Mouse (Mus musculus) small intestine, adult 2 months (tissue): ENCODE data around the gene Dusp2. TPM values are rescaled to one million over a fixed set of nuclear protein-coding genes. Genes with fewer than 3 reads are reported as not detected.

Experiments
- H3K27ac ChIP-seq: fragments of 200-500 bp; 2 replicates; pipeline ENCODE4 v1.5.1; 2012; ENCODE audit warnings: low read depth, low read length, control low read depth, inconsistent platforms; ENCODE audit not compliant: insufficient read depth
- H3K27me3 ChIP-seq: fragments of 200-500 bp; 2 replicates; pipeline ENCODE4 v1.6.1; 2012; ENCODE audit warnings: mild to moderate bottlenecking, moderate library complexity, low read length, inconsistent platforms; ENCODE audit not compliant: control insufficient read depth, insufficient read depth
- H3K36me3 ChIP-seq: fragments of 200-500 bp; 2 replicates; pipeline ENCODE4 v1.6.1; 2012; ENCODE audit warnings: mild to moderate bottlenecking, low read length, control low read depth, inconsistent platforms; ENCODE audit not compliant: control insufficient read depth, insufficient read depth
- H3K4me1 ChIP-seq: fragments of 200-500 bp; 2 replicates; pipeline ENCODE4 v1.6.1; 2012; ENCODE audit warnings: low read length, inconsistent platforms, mixed read lengths; ENCODE audit not compliant: control insufficient read depth, insufficient read depth, insufficient read length
- H3K4me3 ChIP-seq: fragments of 200-500 bp; 2 replicates; pipeline ENCODE4 v1.5.1; 2012; ENCODE audit warnings: low read depth, mild to moderate bottlenecking, control low read depth, inconsistent platforms, low read length, moderate library complexity
- CTCF ChIP-seq: fragments of 200-500 bp; IDR thresholded peaks from 2 replicates; pipeline ENCODE4 v1.5.1; 2012; ENCODE audit warnings: low read depth, mild to moderate bottlenecking, control low read depth, inconsistent platforms, low read length, moderate library complexity, mixed read lengths; ENCODE audit not compliant: insufficient replicate concordance, insufficient read length; ENCODE audit errors: extremely low read depth
- POLR2A ChIP-seq: fragments of 200-500 bp; IDR thresholded peaks from 2 replicates; pipeline ENCODE4 v1.6.1; 2012; ENCODE audit warnings: low read depth, mild to moderate bottlenecking, control low read depth, inconsistent platforms, low read length, moderate library complexity
- WGBS: fragments of 180-500 bp; shearing (Covaris S2); methylation state at CpG from one replicate; pipeline ENCODE4 v1.1.7; 2018; 5-methylcytosine and 5-hydroxymethylcytosine counted together
- polyA plus RNA-seq: library from polyadenylated mRNA; depleted of rRNA; stranded (reverse); fragments of >200 nt; gene quantifications from 2 replicates; pipeline ENCODE4 v1.2.3, GENCODE M21; 2012

The Dusp2 gene
- polyA plus RNA-seq, 1 experiment, result 10.2 TPM

- peak overlapping the region; percentile 96 for H3K4me3 ChIP-seq
- peaks cover 7% of the 10 kb centered on the region; the same call in 1 of the 2 replicates for H3K4me1 ChIP-seq
- peak overlapping the region; percentile 59; the same call in 1 of the 2 replicates for H3K27ac ChIP-seq
- peaks cover 1% of the 10 kb centered on the region; the same call in 1 of the 2 replicates for H3K36me3 ChIP-seq
- WGBS, result 1% methylated on average over 33 of the region's 33 CpGs
- TF ChIP-seq POLR2A (no peak), CTCF (no peak)
- peaks cover 8% of the 10 kb centered on the region for H3K27me3 ChIP-seq
These were observed 506 bp downstream of the Dusp2 start for GRCm38 (mm10) chr2:127336497-127336832.

- Histone ChIP-seq H3K27me3 (peaks cover 8% of the 10 kb centered on the region), H3K4me3 (peak overlapping the region; percentile 96), H3K27ac (peak overlapping the region; percentile 59; the same call in 1 of the 2 replicates), H3K36me3 (peaks cover 1% of the 10 kb centered on the region; the same call in 1 of the 2 replicates), H3K4me1 (peaks cover 7% of the 10 kb centered on the region; the same call in 1 of the 2 replicates)
- TF ChIP-seq POLR2A, result no peak
- no peak for TF ChIP-seq CTCF
- 46% methylated on average over 5 of the region's 5 CpGs for WGBS
These were observed 926 bp downstream of the Dusp2 start for GRCm38 (mm10) chr2:127336885-127337284.

DNA sequence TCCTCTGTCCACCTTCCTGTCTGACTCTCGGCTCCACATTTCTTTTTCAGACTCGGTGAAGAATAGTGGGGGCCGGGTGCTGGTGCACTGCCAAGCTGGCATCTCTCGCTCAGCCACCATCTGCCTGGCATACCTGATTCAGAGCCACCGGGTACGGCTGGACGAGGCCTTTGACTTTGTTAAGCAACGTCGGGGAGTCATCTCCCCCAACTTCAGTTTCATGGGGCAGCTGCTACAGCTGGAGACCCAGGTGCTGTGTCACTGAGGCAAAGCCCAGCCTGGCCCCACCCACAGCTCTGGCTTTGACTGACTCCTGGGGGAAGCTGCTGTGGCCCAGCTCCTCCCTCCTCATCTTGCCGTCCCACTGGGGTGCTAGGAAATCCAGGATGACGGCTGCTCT, 1.6 kb downstream of the Dusp2 start:
- TF ChIP-seq POLR2A, result no peak
- TF ChIP-seq CTCF, result no peak
- WGBS, result 81% methylated on average over 11 of the region's 11 CpGs
- Histone ChIP-seq H3K27me3 (peaks cover 8% of the 10 kb centered on the region), H3K27ac (no peak overlapping the region), H3K4me1 (peaks cover 7% of the 10 kb centered on the region; the same call in 1 of the 2 replicates), H3K36me3 (peaks cover 1% of the 10 kb centered on the region; the same call in 1 of the 2 replicates), H3K4me3 (peak overlapping the region; percentile 58)

DNA sequence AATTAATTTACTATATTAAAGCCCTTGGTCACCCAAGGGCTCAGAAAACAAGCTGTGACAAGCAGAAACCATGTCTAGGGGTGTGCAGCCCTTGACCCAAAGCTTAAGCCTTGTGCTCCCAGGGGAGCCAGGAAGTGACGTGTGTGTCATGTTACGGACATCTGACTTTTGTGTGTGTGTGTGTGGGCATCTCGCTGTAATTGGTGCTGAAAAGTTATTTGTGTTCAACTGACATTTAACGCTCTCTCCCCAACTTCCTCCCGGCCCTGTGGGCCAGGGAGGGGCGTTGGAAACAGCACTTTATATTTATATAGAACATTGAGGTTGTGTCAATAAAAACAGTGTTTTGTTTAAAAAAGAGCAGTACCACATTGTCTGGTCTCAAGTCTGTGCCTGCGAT, 2.1 kb downstream of the Dusp2 start:
- peaks cover 8% of the 10 kb centered on the region for H3K27me3 ChIP-seq
- 76% methylated on average over 7 of the region's 7 CpGs for WGBS
- H3K27ac ChIP-seq, result no peak overlapping the region
- peak overlapping the region; percentile 4 for H3K4me3 ChIP-seq
- TF ChIP-seq CTCF, result no peak
- no peak for TF ChIP-seq POLR2A
- peaks cover 7% of the 10 kb centered on the region; the same call in 1 of the 2 replicates for H3K4me1 ChIP-seq
- H3K36me3 ChIP-seq, result peaks cover 1% of the 10 kb centered on the region; the same call in 1 of the 2 replicates

DNA sequence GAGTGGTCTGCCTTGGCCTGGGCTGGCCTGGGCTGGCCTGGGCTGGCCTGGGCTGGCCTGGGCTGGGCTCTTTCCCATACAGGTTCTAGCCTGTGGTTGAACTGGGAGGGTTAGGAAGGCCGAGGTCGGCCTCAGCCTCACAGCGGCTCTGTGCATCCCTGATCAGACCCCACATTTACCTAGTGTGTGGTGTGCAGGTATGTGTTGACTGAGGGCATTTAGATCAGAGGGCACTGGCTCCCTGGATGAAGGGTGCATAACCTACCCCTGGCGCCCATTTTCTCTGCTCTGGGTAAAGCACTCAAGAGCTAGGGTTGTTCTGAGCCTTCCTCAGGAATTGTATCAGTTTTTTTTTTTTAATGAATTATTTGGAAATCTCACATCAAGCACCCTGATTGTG, 2.5 kb downstream of the Dusp2 start, which contains the start of gene Astl:
Gene Astl, plus strand, starts transcription at position 224 of the 400 bp plus-strand sequence.
- Histone ChIP-seq H3K27ac (no peak within 1 kb of the TSS), H3K4me3 (peak within 1 kb of the TSS; percentile 58), H3K36me3 (peaks cover 1% of the 10 kb centered on the region; the same call in 1 of the 2 replicates), H3K4me1 (peaks cover 7% of the 10 kb centered on the region; the same call in 1 of the 2 replicates), H3K27me3 (peaks cover 8% of the 10 kb centered on the region)
- 86% methylated on average over 4 of the region's 4 CpGs for WGBS
- TF ChIP-seq POLR2A (no peak), CTCF (no peak)

DNA sequence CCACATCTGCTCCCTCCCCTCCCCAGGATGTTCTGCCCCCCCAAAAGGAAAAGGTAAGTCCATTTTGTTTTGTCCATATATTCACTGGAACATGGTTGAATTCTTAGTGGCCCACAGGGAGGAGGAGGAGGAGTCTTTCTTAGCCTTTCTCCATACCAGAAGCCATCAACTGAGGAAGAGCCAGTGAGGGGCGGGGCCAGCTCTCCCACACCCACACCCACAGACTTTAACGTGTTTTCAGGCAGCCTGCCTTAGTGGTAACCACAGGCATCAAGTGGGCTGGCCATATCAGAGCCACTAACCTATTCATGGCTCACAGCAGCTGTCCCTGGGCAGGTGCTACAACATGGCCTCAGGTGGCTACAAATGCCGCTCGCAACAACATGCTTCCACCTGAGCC, 2.9 kb downstream of the Dusp2 start:
- WGBS, result 68% methylated on average over 4 of the region's 4 CpGs
- Histone ChIP-seq H3K4me3 (no peak overlapping the region), H3K27ac (no peak overlapping the region)

GRCm38 (mm10) chr2:127339262-127339661, 3.3 kb downstream of the Dusp2 start:
- WGBS, result 81% methylated on average over 6 of the region's 6 CpGs
- H3K27ac ChIP-seq, result no peak overlapping the region
- peaks cover 7% of the 10 kb centered on the region; the same call in 1 of the 2 replicates for H3K4me1 ChIP-seq
- peaks cover 1% of the 10 kb centered on the region; the same call in 1 of the 2 replicates for H3K36me3 ChIP-seq
- TF ChIP-seq POLR2A (no peak), CTCF (no peak)
- peaks cover 8% of the 10 kb centered on the region for H3K27me3 ChIP-seq
- no peak overlapping the region for H3K4me3 ChIP-seq

More for the DNA sequence above, 2.9 kb downstream of the Dusp2 start:
- H3K36me3 ChIP-seq, result peaks cover 1% of the 10 kb centered on the region; the same call in 1 of the 2 replicates
- H3K4me1 ChIP-seq, result peaks cover 7% of the 10 kb centered on the region; the same call in 1 of the 2 replicates
- no peak for TF ChIP-seq POLR2A
- TF ChIP-seq CTCF, result no peak
- peaks cover 8% of the 10 kb centered on the region for H3K27me3 ChIP-seq
